Mouse (Mus musculus) right cerebral cortex, postnatal 25 days (tissue): ENCODE data around the gene Msl2.

Experiments
- DNase-seq: peaks from one replicate; pipeline ENCODE4 v3.0.0; 2022

The Msl2 gene

GRCm38 (mm10) chr9:101075091-101075581 lies 1.2 kb downstream of the Msl2 start:
- DNase-seq, result no peak

- no peak for DNase-seq
Measured at GRCm38 (mm10) chr9:101075694-101076093, 1.8 kb downstream of the Msl2 start.

GRCm38 (mm10) chr9:101076095-101076875 lies 2.4 kb downstream of the Msl2 start:
- no peak for DNase-seq

GRCm38 (mm10) chr9:101077486-101077885 lies 3.6 kb downstream of the Msl2 start:
- no peak for DNase-seq

- no peak for DNase-seq
Measured at GRCm38 (mm10) chr9:101078579-101078978, 4.7 kb downstream of the Msl2 start.

- no peak for DNase-seq
Measured at GRCm38 (mm10) chr9:101080046-101080685, 6.3 kb downstream of the Msl2 start.

GRCm38 (mm10) chr9:101083728-101084127 lies 9.8 kb downstream of the Msl2 start:
- no peak for DNase-seq

GRCm38 (mm10) chr9:101095425-101095824 lies 21.5 kb downstream of the Msl2 start:
- no peak for DNase-seq

GRCm38 (mm10) chr9:101096461-101096860 lies 22.6 kb downstream of the Msl2 start:
- DNase-seq, result no peak

- DNase-seq, result no peak
Measured at GRCm38 (mm10) chr9:101097542-101097941, 23.6 kb downstream of the Msl2 start.

GRCm38 (mm10) chr9:101099445-101099844 lies 25.5 kb downstream of the Msl2 start:
- no peak for DNase-seq

- DNase-seq, result no peak
Measured at GRCm38 (mm10) chr9:101100163-101100562, 26.3 kb downstream of the Msl2 start.

GRCm38 (mm10) chr9:101101547-101101946 lies 27.6 kb downstream of the Msl2 start:
- no peak for DNase-seq

GRCm38 (mm10) chr9:101102288-101102687 lies 28.4 kb downstream of the Msl2 start:
- no peak for DNase-seq

GRCm38 (mm10) chr9:101104931-101105330 lies 31.0 kb downstream of the Msl2 start:
- DNase-seq, result no peak

- DNase-seq, result no peak
Measured at GRCm38 (mm10) chr9:101105735-101106134, 31.8 kb downstream of the Msl2 start.

GRCm38 (mm10) chr9:101107386-101107785 lies 33.5 kb downstream of the Msl2 start:
- DNase-seq, result no peak

GRCm38 (mm10) chr9:101110013-101110412 lies 36.1 kb downstream of the Msl2 start:
- no peak for DNase-seq

GRCm38 (mm10) chr9:101113317-101113716 lies 39.4 kb downstream of the Msl2 start:
- no peak for DNase-seq

- no peak for DNase-seq
Measured at GRCm38 (mm10) chr9:101114182-101114884, 40.4 kb downstream of the Msl2 start.

GRCm38 (mm10) chr9:101143635-101144034 lies 69.7 kb downstream of the Msl2 start:
- DNase-seq, result no peak

GRCm38 (mm10) chr9:101152872-101153271 lies 79.0 kb downstream of the Msl2 start:
- DNase-seq, result no peak
